Mouse (Mus musculus) bone marrow, adult 2 months (tissue): ENCODE results near the gene Gm3045.

Experiments
- CTCF ChIP-seq: fragments of 200-500 bp; IDR thresholded peaks from 2 replicates; pipeline ENCODE4 v1.5.1; 2011; ENCODE audit warnings: low read length, control low read depth; ENCODE audit not compliant: control insufficient read depth, insufficient read depth
- POLR2A ChIP-seq: fragments of 200-500 bp; IDR thresholded peaks from 2 replicates; pipeline ENCODE4 v1.6.1; 2011; ENCODE audit warnings: low read depth, mild to moderate bottlenecking, control low read depth, low read length, borderline replicate concordance; ENCODE audit not compliant: control insufficient read depth

DNA sequence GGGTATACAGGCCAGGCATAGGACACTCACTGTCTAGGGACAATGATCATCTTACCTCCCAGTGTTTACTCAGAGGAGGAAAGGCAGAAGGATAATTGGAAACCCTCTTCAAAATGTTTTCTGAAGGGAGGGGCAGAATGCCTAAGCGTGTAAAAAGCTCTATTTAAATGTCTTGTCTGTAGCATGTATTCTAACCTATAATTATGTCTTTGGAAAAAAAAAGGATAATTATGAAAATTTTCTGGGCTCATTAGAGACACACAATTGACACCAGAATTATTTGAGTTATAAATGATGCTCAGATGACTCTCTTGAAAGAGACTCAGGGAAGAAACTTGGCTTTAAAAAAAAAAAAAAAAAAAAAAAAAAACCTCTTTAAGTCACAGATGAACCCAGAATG, 38.4 kb upstream of the Gm3045 start:
- TF ChIP-seq CTCF (no peak), POLR2A (no peak)
